Mouse (Mus musculus): ENCODE measurements around the gene Prkca. TPM values are rescaled to one million over a fixed set of nuclear protein-coding genes. Genes with fewer than 3 reads are reported as not detected.

Prkca gene
- polyA plus RNA-seq, 1 experiment from 2014 or later: 7.0 TPM

DNA sequence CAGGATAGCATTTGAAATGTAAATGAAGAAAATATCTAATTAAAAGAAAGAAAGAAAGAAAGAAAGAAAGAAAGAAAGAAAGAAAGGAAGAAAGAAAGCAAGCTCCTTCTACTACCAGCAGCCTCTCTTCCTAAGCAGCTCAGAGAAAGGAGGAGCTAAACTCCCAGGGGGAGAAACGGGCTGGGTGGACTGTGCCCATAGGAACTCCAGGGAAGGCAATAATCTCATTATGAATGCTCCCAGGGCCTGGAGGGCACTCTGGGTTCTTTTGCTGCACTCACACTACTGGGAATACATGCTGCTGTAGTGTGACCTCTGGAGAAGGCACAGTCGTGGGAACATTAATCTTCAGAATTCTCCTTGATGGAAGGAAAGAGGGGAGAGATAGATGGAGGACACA is 107.5 kb downstream of the Prkca start:
- Histone ChIP-seq H3K9ac (replicated peaks; ENCODE audit: low read length) (no peak overlapping the region), H3K4me1 (ENCODE audit: insufficient read depth, low read length) (peaks cover 37% of the 10 kb centered on the region), H3K4me2 (replicated peaks; ENCODE audit: low read depth, low read length) (no peak overlapping the region), H3K9me3 (ENCODE audit: low read length) (no peaks in the 10 kb centered on the region), H3K4me3 (ENCODE audit: low read length) (no peak overlapping the region), H3K27me3 (ENCODE audit: insufficient read depth, low read length) (no peaks in the 10 kb centered on the region), H3K27ac (ENCODE audit: low read length) (no peak overlapping the region), H3K36me3 (ENCODE audit: insufficient read depth, low read length) (no peaks in the 10 kb centered on the region)
- ATAC-seq (ENCODE audit: low FRiP score, low TSS enrichment): 0 out of 2 replicates have a peak, but pooled peaks have one; percentile 42
- 14% methylated on average over 2 of the region's 2 CpGs for WGBS

DNA sequence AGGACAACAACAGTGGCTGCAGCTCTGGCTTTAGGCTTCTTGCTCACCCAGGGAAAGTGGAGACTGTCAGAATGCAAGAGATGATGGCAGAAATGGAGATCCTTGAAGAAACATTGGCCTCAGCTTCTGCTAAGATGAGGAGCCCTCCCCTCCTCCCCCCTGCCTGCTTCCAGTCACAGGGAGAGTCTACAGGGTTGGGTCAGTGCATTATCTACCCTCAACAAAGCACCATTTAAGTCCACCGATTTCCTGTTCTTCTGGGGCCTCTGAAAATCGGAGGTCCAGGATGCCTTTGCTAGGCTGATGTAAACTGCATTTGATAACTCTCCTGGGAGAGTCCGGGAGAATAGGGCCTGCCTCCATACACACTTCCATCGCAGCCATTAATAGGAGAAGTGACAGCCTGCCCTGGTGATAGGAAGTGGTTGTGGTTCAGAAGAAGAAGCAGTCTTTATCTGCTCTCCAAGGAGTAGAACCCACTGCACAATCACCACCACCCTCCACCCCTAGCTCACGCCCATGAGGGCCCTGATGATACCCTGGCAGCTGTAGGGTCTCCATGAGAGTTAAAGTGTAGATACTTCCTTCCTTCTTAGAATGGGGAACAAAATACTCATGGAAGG is 108.5 kb downstream of the Prkca start:
- H3K4me1 ChIP-seq (ENCODE audit: insufficient read depth, low read length): peaks cover 39% of the 10 kb centered on the region
- H3K9me3 ChIP-seq (ENCODE audit: low read length): no peaks in the 10 kb centered on the region
- no peak overlapping the region for H3K4me3 ChIP-seq (ENCODE audit: low read length)
- no peak for ATAC-seq (ENCODE audit: low FRiP score, low TSS enrichment)
- no peaks in the 10 kb centered on the region for H3K36me3 ChIP-seq (ENCODE audit: insufficient read depth, low read length)
- no peaks in the 10 kb centered on the region for H3K27me3 ChIP-seq (ENCODE audit: insufficient read depth, low read length)
- WGBS: 65% methylated on average over 5 of the region's 5 CpGs
- no peak overlapping the region for H3K9ac ChIP-seq (replicated peaks; ENCODE audit: low read length)
- H3K4me2 ChIP-seq (replicated peaks; ENCODE audit: low read depth, low read length): no peak overlapping the region
- H3K27ac ChIP-seq (ENCODE audit: low read length): no peak overlapping the region

DNA sequence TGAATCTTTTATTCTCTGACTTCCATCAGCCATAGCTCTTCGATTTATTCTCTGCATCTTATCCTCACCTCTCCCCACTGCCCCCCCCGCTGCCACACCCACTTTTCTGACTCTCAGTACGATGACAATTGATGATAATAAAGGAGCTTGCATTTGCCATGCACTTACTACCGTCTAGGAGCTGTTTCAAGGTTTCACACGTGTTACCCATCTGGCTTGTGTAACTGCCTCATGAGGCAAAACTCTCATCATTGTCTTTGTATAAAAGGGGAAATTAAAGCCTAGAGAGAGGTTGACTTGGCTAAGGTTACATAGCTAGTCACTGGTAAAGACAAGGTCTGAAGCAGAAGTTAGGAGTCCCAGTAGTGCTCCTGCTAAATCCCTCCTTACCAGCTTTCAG is 110.7 kb downstream of the Prkca start:
- Histone ChIP-seq H3K27ac (ENCODE audit: low read length) (no peak overlapping the region), H3K4me1 (ENCODE audit: insufficient read depth, low read length) (peaks cover 33% of the 10 kb centered on the region), H3K36me3 (ENCODE audit: insufficient read depth, low read length) (no peaks in the 10 kb centered on the region), H3K9ac (replicated peaks; ENCODE audit: low read length) (no peak overlapping the region), H3K4me2 (replicated peaks; ENCODE audit: low read depth, low read length) (no peak overlapping the region), H3K9me3 (ENCODE audit: low read length) (no peaks in the 10 kb centered on the region), H3K4me3 (ENCODE audit: low read length) (no peak overlapping the region), H3K27me3 (ENCODE audit: insufficient read depth, low read length) (no peaks in the 10 kb centered on the region)
- ATAC-seq (ENCODE audit: low FRiP score, low TSS enrichment): no peak
- 74% methylated on average over 5 of the region's 5 CpGs for WGBS

DNA sequence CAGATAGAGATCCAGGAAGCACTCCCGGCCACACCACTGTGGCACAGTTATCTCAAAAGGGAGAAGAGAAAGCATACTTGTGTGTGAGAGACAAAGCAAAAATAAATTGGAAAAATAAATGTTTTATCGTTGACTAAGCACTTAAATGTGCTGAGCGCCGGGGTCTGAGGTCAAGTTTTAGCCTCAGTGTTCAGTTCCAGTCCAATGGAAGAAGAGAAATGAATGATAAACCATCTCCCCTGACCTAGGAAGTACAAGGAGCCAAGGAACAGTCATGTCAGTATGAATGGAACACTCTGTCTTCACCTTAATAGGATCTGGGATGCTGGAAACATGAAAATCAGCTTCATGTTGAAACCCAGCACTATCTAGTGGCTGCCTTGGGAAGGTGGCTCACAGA is 113.6 kb downstream of the Prkca start:
- H3K4me2 ChIP-seq (replicated peaks; ENCODE audit: low read depth, low read length): no peak overlapping the region
- H3K4me1 ChIP-seq (ENCODE audit: insufficient read depth, low read length): peaks cover 15% of the 10 kb centered on the region; the same call in 1 of the 2 replicates
- no peak overlapping the region for H3K4me3 ChIP-seq (ENCODE audit: low read length)
- no peak for ATAC-seq (ENCODE audit: low FRiP score, low TSS enrichment)
- no peak overlapping the region for H3K9ac ChIP-seq (replicated peaks; ENCODE audit: low read length)
- 78% methylated on average over 4 of the region's 4 CpGs for WGBS
- no peaks in the 10 kb centered on the region for H3K9me3 ChIP-seq (ENCODE audit: low read length)
- H3K27ac ChIP-seq (ENCODE audit: low read length): no peak overlapping the region
- H3K36me3 ChIP-seq (ENCODE audit: insufficient read depth, low read length): no peaks in the 10 kb centered on the region
- no peaks in the 10 kb centered on the region for H3K27me3 ChIP-seq (ENCODE audit: insufficient read depth, low read length)

DNA sequence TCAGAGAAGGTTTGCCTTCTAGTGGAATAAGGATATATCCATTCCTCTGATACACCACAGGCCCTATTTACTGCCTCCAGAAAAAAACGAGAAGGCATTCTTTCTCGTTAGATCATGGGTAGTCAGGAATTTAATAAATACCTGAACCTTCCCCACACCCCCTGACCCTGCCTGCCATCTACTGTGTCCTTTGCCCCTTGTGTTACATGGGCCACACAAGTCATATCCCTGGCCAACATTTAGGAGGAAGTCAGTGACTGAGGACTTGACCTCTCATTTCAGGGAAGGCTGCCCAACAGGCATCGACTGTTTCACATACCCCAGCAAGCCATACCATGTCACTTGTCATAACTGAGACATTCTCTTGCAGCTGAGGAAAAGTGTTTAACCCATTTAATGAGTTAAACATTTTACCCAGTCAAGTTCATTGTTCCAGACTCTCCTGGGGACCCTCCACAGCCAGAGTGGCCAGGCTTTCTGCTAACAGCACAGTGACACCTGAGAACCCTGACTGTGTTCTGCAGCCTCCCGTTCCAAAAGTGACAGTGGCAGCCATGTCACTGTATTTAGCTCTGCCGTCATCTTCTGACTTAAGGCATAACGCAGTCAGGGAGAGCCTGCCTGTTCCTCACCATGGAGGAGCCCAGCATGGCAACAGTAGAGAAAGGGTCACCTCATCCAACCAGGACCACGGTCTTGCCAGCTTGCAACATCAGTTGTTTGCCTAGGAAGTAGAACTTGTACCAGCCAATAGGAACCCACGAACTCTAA is 114.4 kb downstream of the Prkca start:
- H3K27ac ChIP-seq (ENCODE audit: low read length): no peak overlapping the region
- 63% methylated on average over 8 of the region's 8 CpGs for WGBS
- ATAC-seq (ENCODE audit: low FRiP score, low TSS enrichment): no peak
- no peak overlapping the region for H3K4me3 ChIP-seq (ENCODE audit: low read length)
- no peak overlapping the region for H3K4me2 ChIP-seq (replicated peaks; ENCODE audit: low read depth, low read length)
- H3K4me1 ChIP-seq (ENCODE audit: insufficient read depth, low read length): peaks cover 18% of the 10 kb centered on the region
- no peaks in the 10 kb centered on the region for H3K27me3 ChIP-seq (ENCODE audit: insufficient read depth, low read length)
- H3K9me3 ChIP-seq (ENCODE audit: low read length): no peaks in the 10 kb centered on the region
- H3K36me3 ChIP-seq (ENCODE audit: insufficient read depth, low read length): no peaks in the 10 kb centered on the region
- H3K9ac ChIP-seq (replicated peaks; ENCODE audit: low read length): no peak overlapping the region

DNA sequence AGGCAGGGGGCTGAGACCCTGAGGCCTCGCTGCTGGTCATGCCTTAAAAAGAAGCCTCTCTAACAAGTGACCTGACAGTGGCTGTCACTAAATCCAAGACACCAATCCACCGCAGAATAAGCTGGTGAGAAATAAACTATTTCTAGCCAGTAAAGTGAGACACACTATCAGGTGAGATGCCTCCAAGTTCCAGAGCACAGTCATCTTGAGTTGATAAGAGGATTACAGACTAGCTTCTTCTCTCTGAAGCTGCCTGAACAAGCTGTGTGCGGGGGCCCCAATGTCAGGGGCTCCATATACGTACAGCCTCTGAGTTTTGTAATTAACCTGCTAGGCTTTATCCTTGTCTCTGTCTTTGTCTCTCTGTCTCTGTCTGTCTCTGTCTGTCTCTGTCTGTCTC is 115.2 kb downstream of the Prkca start:
- ATAC-seq (ENCODE audit: low FRiP score, low TSS enrichment): no peak
- H3K36me3 ChIP-seq (ENCODE audit: insufficient read depth, low read length): no peaks in the 10 kb centered on the region
- peaks cover 27% of the 10 kb centered on the region for H3K4me1 ChIP-seq (ENCODE audit: insufficient read depth, low read length)
- H3K27ac ChIP-seq (ENCODE audit: low read length): no peak overlapping the region
- no peaks in the 10 kb centered on the region for H3K9me3 ChIP-seq (ENCODE audit: low read length)
- H3K27me3 ChIP-seq (ENCODE audit: insufficient read depth, low read length): no peaks in the 10 kb centered on the region
- no peak overlapping the region for H3K4me2 ChIP-seq (replicated peaks; ENCODE audit: low read depth, low read length)
- WGBS: 79% methylated on average over 4 of the region's 4 CpGs
- no peak overlapping the region for H3K9ac ChIP-seq (replicated peaks; ENCODE audit: low read length)
- H3K4me3 ChIP-seq (ENCODE audit: low read length): no peak overlapping the region

DNA sequence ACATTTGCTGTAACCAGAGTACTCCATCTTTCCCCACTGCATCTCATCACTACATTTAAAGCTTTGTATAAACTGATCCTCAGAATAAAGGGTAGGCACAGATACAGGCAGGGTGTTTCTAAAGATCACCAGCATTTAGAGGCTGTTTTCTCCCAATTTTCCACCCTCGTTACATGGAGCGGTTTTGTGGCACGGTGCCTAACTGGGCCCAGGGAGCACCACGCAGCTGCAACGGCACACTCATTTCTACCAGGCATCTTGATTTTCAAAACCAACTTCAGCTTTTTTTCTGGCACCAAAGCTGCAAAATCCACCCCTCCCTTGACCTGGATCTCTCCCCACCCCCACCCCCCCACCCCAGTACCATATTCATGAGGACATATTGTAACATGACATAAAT is 117.5 kb downstream of the Prkca start:
- no peak for ATAC-seq (ENCODE audit: low FRiP score, low TSS enrichment)
- peaks cover 31% of the 10 kb centered on the region for H3K4me1 ChIP-seq (ENCODE audit: insufficient read depth, low read length)
- H3K4me3 ChIP-seq (ENCODE audit: low read length): no peak overlapping the region
- H3K4me2 ChIP-seq (replicated peaks; ENCODE audit: low read depth, low read length): no peak overlapping the region
- no peaks in the 10 kb centered on the region for H3K27me3 ChIP-seq (ENCODE audit: insufficient read depth, low read length)
- H3K36me3 ChIP-seq (ENCODE audit: insufficient read depth, low read length): no peaks in the 10 kb centered on the region
- H3K27ac ChIP-seq (ENCODE audit: low read length): no peak overlapping the region
- no peaks in the 10 kb centered on the region for H3K9me3 ChIP-seq (ENCODE audit: low read length)
- H3K9ac ChIP-seq (replicated peaks; ENCODE audit: low read length): no peak overlapping the region
- 92% methylated on average over 5 of the region's 5 CpGs for WGBS

DNA sequence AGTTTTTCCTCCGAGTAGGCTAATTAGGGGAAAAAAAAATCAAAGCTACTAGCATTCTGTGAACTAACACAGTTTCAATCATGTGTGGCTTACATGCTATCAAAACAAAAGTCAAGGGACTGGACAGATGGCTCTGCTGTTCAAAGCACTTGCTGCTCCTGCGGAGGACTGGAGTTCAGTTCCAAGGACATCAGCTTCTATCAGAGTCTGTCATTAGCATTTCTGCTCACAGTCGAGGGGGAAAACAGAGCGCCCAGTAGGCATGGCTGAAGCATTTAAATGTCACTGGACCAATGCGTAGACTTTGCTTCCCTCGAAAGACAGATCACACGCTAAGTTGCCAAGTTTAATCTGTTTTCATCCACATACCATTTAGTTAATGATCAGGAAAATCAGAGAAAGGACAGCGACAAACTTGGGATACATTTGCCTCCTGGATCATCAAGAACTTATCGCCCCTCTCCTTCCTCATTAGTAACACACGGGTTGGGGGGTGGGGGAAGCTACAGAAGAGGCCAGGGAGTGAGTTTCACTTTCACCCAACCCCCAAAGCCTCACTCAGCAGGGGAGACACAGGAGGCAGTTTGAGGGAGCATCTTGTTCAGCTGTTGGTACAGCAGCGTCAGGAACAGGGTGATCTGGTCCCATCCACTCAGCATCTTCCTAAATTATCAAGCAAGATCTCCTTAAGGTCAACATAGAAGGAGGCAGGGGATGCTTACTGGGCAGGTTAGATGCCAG is 119.3 kb downstream of the Prkca start:
- Histone ChIP-seq H3K27me3 (ENCODE audit: insufficient read depth, low read length) (no peaks in the 10 kb centered on the region), H3K36me3 (ENCODE audit: insufficient read depth, low read length) (no peaks in the 10 kb centered on the region), H3K27ac (ENCODE audit: low read length) (peak overlapping the region; percentile 44), H3K4me3 (ENCODE audit: low read length) (no peak overlapping the region), H3K9ac (replicated peaks; ENCODE audit: low read length) (no peak overlapping the region; the same call in 1 of the 2 replicates), H3K4me1 (ENCODE audit: insufficient read depth, low read length) (peaks cover 26% of the 10 kb centered on the region), H3K9me3 (ENCODE audit: low read length) (no peaks in the 10 kb centered on the region), H3K4me2 (replicated peaks; ENCODE audit: low read depth, low read length) (peak overlapping the region; percentile 20; the same call in 1 of the 2 replicates)
- no peak for ATAC-seq (ENCODE audit: low FRiP score, low TSS enrichment)
- 33% methylated on average over 11 of the region's 11 CpGs for WGBS

DNA sequence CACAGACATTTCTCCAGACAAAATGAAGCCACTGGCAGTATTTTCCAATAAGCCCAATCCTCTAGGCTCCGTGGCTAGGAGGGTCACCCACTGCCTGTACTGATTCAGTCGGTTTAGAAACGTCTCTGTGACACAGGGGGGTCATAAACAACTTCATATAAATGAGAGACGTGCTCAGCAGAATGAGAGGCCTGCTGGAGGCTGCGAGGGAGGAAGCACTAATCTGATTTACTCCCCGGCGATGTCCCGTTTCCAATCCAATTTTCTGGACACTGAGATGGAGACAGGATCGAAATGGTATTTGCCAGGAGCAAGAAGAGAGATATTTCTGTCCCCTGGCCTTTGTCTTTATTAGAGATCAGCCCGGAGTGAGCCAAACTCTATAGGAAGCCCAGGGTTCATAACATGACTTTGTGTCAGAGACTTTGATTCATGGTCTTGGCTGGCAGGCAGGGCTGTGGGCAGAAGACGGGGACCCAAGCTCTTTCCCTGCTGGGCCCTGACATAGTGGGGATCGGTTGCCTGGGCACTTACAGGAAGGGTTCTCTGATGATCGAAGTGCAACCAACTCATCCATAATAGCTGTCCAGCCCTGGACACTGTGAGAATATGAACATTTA is 120.0 kb downstream of the Prkca start:
- ATAC-seq (ENCODE audit: low FRiP score, low TSS enrichment): no peak
- Histone ChIP-seq H3K4me2 (replicated peaks; ENCODE audit: low read depth, low read length) (no peak overlapping the region), H3K27me3 (ENCODE audit: insufficient read depth, low read length) (no peaks in the 10 kb centered on the region), H3K4me1 (ENCODE audit: insufficient read depth, low read length) (peaks cover 26% of the 10 kb centered on the region), H3K36me3 (ENCODE audit: insufficient read depth, low read length) (no peaks in the 10 kb centered on the region), H3K4me3 (ENCODE audit: low read length) (no peak overlapping the region), H3K27ac (ENCODE audit: low read length) (peak overlapping the region; percentile 20; the same call in 1 of the 2 replicates), H3K9me3 (ENCODE audit: low read length) (no peaks in the 10 kb centered on the region), H3K9ac (replicated peaks; ENCODE audit: low read length) (0 out of 2 replicates have a peak overlapping the region, but pooled peaks have one; percentile 8)
- WGBS: 46% methylated on average over 13 of the region's 13 CpGs

Data from kidney, embryonic 16.5 days (tissue).